Mouse (Mus musculus) B cell, adult 2 months (primary cell): ENCODE results near the gene Trhde.

Experiments used
- DNase-seq, 2 experiments: peaks; one replicate each; pipeline ENCODE4 v3.0.0; 2022

The Trhde gene

DNA sequence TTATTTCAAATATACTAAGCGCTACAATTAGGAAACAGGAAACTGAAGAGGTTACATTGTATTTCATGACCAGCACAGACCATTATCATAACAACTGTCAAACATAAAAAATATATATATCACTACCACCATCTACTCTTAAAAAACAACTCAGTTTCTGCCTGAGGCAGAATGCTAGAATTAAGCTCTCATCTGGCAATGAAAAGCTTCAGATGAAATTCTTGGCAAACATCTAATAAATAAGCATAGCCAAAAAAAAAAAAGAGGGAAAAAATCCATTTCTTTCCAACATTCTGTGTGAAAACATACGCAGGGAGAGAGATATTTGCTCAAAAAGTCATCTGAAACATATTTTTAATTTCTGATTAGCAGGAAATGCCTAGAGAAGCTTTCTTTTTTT lies 67.0 kb downstream of the Trhde start:
- no peak for DNase-seq

DNA sequence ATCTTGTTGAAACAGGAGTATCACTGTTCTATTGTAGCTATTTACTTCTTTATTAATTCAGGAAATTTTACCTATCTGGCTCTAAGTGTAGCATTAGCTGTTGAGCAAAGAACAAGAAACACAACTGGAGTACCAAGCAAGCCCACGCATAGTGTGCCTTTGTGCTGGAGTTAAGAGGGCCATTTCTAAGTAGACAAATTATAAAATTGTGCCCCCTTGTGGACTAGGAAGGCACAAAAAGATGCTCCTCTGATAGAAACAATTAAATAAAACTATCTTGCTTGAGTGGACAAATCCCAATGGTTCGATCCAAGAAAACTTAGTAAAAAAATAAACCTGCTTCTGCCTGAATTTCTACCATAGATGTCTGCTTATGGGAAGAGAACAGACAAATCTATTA lies 76.5 kb downstream of the Trhde start:
- no peak for DNase-seq

DNA sequence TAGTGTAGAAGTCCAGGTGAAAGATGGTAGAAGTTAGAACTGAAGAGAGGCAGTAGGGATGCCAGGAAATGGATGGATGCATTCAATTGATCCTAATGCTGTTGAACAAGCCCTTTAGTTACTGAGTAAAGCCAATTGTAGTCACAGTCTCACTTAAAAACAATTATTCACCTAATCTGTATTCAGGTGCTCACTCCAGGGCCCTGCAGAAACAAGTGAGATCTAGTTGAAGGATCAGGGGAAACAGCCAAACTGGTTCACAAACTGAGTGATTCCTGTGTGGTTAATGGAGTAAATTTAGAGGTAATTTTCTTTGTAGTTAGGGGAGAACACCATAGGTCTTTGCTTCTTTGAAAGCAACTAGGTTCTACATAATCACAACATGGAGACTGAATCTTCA lies 100.3 kb downstream of the Trhde start:
- DNase-seq = no peak

DNA sequence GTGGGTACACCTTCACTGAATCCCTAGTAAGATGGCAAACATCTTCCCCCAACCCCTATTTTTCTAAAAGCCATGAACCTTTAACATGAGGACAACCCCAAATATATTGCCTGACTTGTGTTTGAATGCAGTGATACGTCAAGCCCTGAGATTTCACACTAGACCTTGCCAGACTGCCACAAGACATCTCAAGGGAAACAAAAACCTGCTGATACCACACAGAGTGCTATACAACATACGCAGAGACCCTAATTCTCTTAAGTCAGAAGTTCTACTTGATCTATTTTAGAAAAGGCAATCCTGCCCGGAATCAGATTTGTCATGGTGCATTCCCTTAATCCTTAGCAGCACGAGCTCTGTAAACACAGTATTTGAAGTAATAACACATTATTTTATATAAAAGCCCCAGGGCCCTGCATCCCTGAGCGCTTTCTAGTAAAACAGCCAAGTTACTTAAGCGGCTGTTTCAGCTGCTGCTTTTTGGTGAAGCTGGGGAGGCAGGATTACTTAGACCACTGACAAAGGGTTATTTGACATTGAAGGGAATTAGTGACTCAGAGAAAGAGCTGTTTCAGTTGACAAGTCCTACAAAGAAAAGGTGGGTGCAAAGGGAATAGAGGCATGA lies 130.2 kb downstream of the Trhde start:
- no peak for DNase-seq

DNA sequence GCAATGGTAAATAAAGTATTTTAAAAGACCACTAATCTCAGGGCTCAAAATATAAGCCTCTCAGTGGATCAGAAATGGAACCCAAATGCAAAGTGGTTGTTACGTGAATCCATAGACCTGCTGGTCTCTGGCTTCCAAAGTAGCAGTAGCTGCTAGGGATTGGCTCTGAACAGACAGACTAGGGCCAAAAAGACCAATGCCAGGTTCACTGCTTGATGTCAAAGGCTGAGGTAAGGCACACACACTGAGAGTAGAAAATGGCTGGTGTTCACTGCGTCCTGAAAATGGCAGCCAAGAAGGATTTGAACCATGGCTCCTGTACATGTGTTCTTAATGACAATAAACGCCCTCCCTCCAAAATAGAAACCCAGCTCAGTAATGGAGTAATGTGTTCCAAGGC lies 209.1 kb downstream of the Trhde start:
- DNase-seq = no peak

DNA sequence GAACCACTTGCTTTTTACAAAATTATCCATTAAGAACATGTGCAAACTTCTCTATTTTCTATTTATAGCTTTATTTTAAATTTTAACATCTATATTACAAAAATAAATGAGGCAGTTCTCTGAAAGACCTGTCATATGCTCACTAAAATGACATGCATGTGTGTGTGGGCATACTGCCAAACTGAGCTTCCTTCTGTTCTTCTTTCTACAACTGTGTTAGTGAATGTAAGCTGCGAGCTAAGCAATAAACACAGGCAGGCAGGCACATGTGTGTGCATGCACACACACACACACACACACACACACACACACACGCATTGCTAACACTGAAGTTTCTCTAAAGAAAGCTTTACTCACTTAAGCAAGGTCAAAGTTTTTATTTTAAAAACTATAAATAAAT lies 223.2 kb downstream of the Trhde start:
- DNase-seq = no peak

DNA sequence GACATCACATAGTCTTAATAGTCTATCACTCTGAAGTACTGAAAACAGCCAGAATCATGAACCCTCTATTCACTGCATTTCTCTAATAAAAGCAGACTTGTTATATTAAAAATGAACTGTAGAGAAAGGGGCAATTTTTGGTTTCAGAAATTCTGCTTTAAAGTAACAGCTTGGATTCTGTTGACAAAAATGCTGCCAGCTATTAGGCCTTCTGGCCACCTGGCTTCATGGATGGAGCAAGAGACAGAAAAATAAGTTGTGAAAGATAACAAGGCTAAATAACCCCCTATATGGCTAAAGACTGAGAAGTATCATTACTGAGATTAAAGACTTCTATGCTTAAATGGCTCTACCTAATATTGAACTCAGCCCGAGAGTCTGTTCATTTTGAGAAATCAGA lies 234.2 kb downstream of the Trhde start:
- no peak for DNase-seq

DNA sequence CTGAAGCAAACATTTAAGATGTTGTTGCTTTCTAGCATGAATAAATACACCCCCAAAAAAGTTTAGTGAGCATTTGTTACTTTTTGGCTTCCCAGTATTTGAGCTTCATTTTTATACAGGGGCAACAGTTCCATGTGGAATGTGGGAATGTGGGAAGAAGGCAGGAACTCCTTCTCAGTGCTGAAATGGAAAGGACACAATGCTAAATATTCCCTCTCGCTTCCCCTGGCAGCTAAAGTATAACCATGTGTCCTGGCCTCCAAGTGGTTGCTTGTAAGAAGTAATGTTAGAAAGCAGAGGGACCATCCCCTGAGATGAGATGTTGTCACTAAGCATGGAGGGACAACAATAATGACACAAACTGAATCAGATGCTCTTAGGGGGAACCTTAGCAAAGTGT lies 292.9 kb downstream of the Trhde start:
- no peak for DNase-seq

DNA sequence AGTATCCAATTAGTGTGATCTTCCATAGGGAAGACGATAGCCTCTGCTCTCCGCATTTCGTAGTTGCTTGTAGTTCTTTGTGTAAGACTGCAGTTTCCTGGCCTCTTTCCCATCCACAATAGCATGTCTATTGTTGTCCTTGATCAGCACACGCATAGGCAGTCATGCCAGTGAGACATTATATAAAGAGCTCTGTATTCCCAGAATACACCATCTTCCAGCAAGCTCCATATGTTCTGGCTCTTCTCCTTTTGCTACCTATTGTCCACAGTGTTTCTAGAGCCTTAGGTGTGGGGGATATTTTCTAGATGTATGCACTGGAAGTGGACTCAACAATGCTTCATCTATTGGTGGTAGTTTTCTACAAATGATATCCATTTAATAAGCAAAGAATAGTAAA lies 313.3 kb downstream of the Trhde start:
- DNase-seq = no peak

DNA sequence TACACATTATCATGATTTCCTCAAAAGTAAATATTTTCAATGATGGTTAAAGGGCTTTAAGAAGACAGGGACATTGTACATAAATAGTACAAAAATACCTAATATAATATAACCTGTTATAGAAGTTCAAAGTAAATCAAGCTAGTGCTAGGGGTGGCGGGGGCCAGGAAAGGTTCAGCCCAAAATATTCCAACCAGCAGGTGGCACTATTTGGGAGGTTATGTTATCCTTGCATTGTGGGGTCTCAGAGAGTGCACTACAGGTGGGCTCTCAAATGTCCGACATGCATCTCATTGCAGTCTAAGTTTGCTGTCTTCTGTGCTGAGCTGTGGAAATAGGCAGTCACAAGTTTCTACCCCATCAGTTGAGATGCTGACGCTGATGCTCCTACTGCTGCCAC lies 346.5 kb downstream of the Trhde start:
- DNase-seq = no peak

DNA sequence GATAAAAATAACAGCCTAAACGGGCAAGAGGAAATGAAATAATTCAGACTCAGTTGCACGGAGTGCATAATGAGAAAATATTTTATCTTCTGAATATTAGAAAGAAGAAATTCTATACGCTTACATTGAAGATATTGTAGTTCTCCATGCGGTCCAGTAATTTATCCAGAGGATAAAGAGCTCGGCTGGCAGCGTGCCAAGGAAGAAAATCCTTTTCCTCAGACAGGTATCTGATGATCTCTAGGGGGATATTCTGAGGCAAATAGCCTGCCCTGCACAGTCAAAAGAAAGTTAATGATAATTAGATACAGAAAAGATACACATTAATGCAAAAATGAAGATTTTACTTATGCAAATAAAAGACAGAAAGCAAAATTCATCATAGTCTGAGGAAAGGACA lies 354.0 kb downstream of the Trhde start:
- no peak for DNase-seq

DNA sequence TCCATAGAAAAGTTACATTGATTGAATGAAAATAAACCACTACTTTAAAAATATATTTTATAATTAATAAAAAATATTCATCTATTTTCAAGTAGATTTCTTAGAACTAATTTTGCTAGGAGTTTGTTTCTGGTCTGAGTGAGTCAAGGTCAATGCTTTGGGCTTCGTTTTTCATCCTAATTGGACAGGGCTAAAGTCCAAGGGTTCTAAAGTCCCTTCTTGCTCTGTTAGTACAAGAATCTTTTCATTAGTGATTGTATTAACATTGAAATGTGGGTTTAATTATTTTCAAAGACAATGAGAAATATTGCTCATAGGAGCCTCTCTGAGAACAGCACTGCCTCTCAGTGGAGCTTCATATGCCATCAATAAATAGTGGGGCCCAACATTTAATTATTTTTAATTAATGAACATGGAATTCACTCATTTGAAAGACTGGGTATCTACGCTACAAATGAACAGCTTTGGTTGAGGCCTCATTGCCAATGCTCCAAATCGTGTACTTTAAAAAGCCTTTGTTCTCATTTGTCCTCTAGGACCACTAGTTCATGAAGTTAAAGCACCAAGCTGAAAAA lies 383.1 kb downstream of the Trhde start:
- DNase-seq = no peak

DNA sequence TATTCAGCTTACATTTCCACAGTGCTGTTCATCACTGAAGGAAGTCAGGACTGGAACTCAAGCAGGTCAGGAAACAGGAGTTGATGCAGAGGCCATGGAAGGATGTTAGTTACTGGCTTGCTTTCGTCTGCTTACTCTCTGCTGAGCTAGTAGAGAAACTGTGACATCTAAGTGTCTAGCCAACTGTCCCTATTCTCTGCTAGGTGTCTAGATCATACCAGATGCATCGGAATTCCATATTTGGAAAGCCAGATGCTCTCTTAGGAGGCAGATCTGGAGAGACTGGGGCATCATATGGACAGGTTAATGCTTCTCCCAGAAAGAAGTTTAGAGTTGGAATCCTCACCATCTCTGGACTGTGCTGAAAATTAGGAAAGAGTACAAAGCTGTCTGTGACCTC lies 386.4 kb downstream of the Trhde start:
- DNase-seq = no peak

DNA sequence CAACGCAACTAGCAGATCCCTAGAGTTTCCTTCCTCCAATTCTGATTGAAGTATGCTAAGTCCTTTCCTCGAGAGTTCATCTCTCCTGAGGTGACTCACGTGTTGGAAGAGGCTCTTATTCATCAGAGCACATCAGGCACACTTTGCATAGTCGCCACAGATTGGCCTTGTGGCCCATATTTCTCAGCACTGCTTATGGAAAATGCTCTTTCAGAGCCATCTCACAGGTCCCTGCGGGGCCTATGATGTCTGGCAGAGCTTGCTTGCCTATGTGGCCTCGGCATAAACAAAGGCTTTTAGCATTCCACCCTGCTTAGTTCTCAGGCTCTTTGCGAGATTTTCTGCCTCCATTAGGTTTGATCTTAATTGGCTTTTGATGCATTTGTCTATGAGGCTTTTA lies 396.8 kb downstream of the Trhde start:
- DNase-seq = no peak

DNA sequence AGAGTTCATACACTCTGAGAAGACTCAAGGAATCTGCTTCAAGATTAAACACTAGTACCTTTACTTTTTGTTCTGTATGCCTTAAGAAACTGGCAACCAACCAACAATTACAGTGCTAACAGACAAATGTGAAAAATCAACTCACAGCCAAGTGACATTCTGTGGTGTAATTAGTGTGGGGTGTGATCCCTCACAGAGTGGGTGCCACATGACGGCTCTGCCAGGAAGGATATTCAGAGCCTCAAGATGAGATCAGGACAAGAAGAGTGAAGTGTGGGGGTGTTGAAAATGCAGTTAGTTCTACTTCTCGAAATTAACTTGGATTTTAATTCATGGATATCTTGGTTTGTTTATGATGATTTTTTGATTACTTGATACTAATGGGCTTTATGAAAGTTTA lies 398.3 kb downstream of the Trhde start:
- no peak for DNase-seq

DNA sequence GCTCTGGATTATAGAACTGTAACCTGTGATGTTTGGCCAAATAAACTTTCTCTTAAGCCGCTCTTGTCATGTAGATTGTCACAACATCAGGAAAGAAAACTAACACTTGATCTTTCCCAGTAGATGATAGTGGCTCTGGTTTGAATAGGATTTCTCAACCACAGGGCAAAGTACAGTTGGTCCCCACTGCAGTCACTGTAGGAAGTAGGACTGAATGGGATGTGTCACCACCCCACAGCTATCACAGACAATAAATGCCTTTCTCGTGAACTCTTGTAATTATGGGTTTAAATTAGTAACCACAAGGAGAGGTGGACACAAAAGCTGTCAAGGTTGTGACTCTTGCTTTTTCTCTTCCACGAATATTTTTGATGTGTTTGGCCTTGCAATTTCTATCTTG lies 431.3 kb downstream of the Trhde start:
- no peak for DNase-seq

DNA sequence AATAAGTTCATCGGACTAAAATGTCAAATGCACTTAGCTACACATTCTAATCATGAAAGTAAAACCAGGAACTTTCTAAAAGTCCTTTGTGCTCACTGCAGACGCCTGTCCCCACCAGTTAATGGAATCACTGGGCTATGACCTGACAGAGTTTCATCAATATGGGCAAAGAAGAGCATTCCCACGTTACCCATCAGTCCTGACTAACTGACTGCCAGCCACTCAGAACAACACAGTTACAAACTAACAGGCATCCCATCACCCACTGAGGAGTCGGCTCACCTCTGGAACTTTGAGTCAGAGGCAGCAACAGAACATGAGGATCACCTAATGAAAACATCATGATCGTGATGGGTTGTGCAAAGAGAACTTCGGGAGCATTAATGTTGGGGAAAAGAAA lies 438.7 kb downstream of the Trhde start:
- DNase-seq = no peak

DNA sequence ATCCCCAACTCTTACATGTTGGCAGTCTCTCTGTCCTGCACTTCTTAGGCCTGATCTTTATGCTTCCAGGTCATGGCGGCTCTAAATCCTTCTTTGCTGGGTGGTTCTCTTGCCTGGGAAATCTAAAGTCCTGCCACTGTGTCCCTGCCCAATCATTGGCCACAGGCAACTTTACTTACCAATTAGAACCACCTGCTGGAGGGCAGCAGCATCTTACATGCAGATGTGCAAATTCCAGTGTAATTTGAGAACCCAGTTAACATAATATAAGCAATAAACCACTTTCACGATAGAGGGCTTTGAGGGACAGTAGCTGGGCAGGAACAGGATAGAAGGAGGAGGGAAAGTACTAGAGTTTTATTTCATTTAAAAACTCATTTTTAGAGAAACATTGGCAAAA lies 439.5 kb downstream of the Trhde start:
- DNase-seq = no peak
